Mouse (Mus musculus) erythroblast, embryonic 14.5 days (primary cell): ENCODE results near the gene Tgfbr3l. TPM values are rescaled to one million over a fixed set of nuclear protein-coding genes. Genes with fewer than 3 reads are reported as not detected.

Experiments used
- H3K27me3 ChIP-seq: 2 replicates; pipeline ENCODE4 v1.6.1; 2012; ENCODE audit warnings: inconsistent platforms; ENCODE audit not compliant: control insufficient read depth
- H3K36me3 ChIP-seq: 2 replicates; pipeline ENCODE4 v1.6.1; 2012; ENCODE audit warnings: mild to moderate bottlenecking, inconsistent platforms; ENCODE audit not compliant: control insufficient read depth
- H3K4me1 ChIP-seq: 2 replicates; pipeline ENCODE4 v1.6.1; 2012; ENCODE audit warnings: inconsistent platforms; ENCODE audit not compliant: control insufficient read depth
- H3K4me3 ChIP-seq: replicated peaks from 2 replicates; pipeline ENCODE3; 2012; ENCODE audit warnings: moderate library complexity, mild to moderate bottlenecking, inconsistent platforms
- H3K9me3 ChIP-seq: 2 replicates; pipeline ENCODE4 v1.6.1; 2012; ENCODE audit warnings: low read length, inconsistent platforms, mixed read lengths; ENCODE audit not compliant: control insufficient read depth
- GATA1 ChIP-seq: IDR thresholded peaks from 2 replicates; pipeline ENCODE4 v1.6.1; 2012; ENCODE audit warnings: low read length, inconsistent platforms, mixed read lengths
- TAL1 ChIP-seq: IDR thresholded peaks from 3 replicates; pipeline ENCODE4 v1.6.1; 2012; ENCODE audit warnings: low read length, inconsistent platforms, mixed read lengths
- polyA plus RNA-seq: library from polyadenylated mRNA; stranded (reverse); fragments of >175 nt; gene quantifications from 2 replicates; pipeline ENCODE4 v1.2.3, GENCODE M21; 2012

Tgfbr3l gene
- 1.1 and 1.3 TPM in 2 replicates for polyA plus RNA-seq

- Histone ChIP-seq H3K36me3 (peaks cover 55% of the 10 kb centered on the region), H3K9me3 (no peaks in the 10 kb centered on the region), H3K4me3 (no peak within 1 kb of the TSS), H3K27me3 (peaks cover 4% of the 10 kb centered on the region; the same call in 1 of the 2 replicates), H3K4me1 (peaks cover 45% of the 10 kb centered on the region)
- TF ChIP-seq TAL1 (no peak), GATA1 (no peak)
These were observed at the start of gene Tgfbr3l for GRCm38 (mm10) chr8:4247951-4248540. TSS of gene Tgfbr3l (plus strand) at chr8:4248214.

GRCm38 (mm10) chr8:4201321-4201720 lies 46.7 kb upstream of the Tgfbr3l start:
- Histone ChIP-seq H3K36me3 (no peaks in the 10 kb centered on the region; the same call in 1 of the 2 replicates), H3K4me3 (no peak overlapping the region), H3K27me3 (peaks cover 27% of the 10 kb centered on the region), H3K4me1 (peaks cover 11% of the 10 kb centered on the region), H3K9me3 (no peaks in the 10 kb centered on the region)
- TF ChIP-seq TAL1, result no peak
- TF ChIP-seq GATA1, result no peak

- Histone ChIP-seq H3K4me3 (peak overlapping the region; percentile 37), H3K4me1 (peaks cover 20% of the 10 kb centered on the region), H3K27me3 (peaks cover 54% of the 10 kb centered on the region), H3K36me3 (no peaks in the 10 kb centered on the region; the same call in 1 of the 2 replicates), H3K9me3 (0 out of 2 replicates have a peak, but pooled peaks cover 2% of the 10 kb centered on the region)
- TF ChIP-seq TAL1, result no peak
- TF ChIP-seq GATA1, result no peak
These were observed 42.5 kb upstream of the Tgfbr3l start for GRCm38 (mm10) chr8:4205246-4206123.

- TF ChIP-seq TAL1 (peak; percentile 27; the same call in 1 of the 3 replicates), GATA1 (no peak)
- Histone ChIP-seq H3K27me3 (peaks cover 62% of the 10 kb centered on the region), H3K9me3 (0 out of 2 replicates have a peak, but pooled peaks cover 2% of the 10 kb centered on the region), H3K4me1 (peaks cover 20% of the 10 kb centered on the region), H3K4me3 (peak overlapping the region; percentile 37), H3K36me3 (no peaks in the 10 kb centered on the region; the same call in 1 of the 2 replicates)
These were observed 41.6 kb upstream of the Tgfbr3l start for GRCm38 (mm10) chr8:4206182-4207015.

GRCm38 (mm10) chr8:4207016-4207350 lies 41.0 kb upstream of the Tgfbr3l start:
- no peak overlapping the region for H3K4me3 ChIP-seq
- no peaks in the 10 kb centered on the region; the same call in 1 of the 2 replicates for H3K36me3 ChIP-seq
- H3K27me3 ChIP-seq, result peaks cover 65% of the 10 kb centered on the region
- H3K9me3 ChIP-seq, result 0 out of 2 replicates have a peak, but pooled peaks cover 2% of the 10 kb centered on the region
- H3K4me1 ChIP-seq, result peaks cover 20% of the 10 kb centered on the region
- no peak for TF ChIP-seq GATA1
- TF ChIP-seq TAL1, result no peak

GRCm38 (mm10) chr8:4211097-4211496 lies 36.9 kb upstream of the Tgfbr3l start:
- Histone ChIP-seq H3K4me1 (peaks cover 33% of the 10 kb centered on the region), H3K4me3 (no peak overlapping the region), H3K27me3 (peaks cover 78% of the 10 kb centered on the region)

GRCm38 (mm10) chr8:4212809-4213209 lies 35.2 kb upstream of the Tgfbr3l start:
- Histone ChIP-seq H3K4me1 (peaks cover 22% of the 10 kb centered on the region), H3K36me3 (no peaks in the 10 kb centered on the region; the same call in 1 of the 2 replicates), H3K4me3 (peak overlapping the region; percentile 44), H3K9me3 (peaks cover 8% of the 10 kb centered on the region; the same call in 1 of the 2 replicates), H3K27me3 (peaks cover 79% of the 10 kb centered on the region)
- TF ChIP-seq TAL1 (no peak), GATA1 (no peak)

More at GRCm38 (mm10) chr8:4211097-4211496, 36.9 kb upstream of the Tgfbr3l start:
- Histone ChIP-seq H3K36me3 (no peaks in the 10 kb centered on the region; the same call in 1 of the 2 replicates), H3K9me3 (peaks cover 4% of the 10 kb centered on the region; the same call in 1 of the 2 replicates)
- TF ChIP-seq GATA1, result no peak
- TF ChIP-seq TAL1, result no peak

- TF ChIP-seq GATA1 (no peak), TAL1 (no peak)
- H3K4me3 ChIP-seq, result peak overlapping the region; percentile 44
- H3K9me3 ChIP-seq, result peaks cover 8% of the 10 kb centered on the region; the same call in 1 of the 2 replicates
- no peaks in the 10 kb centered on the region; the same call in 1 of the 2 replicates for H3K36me3 ChIP-seq
- H3K4me1 ChIP-seq, result peaks cover 22% of the 10 kb centered on the region
- peaks cover 84% of the 10 kb centered on the region for H3K27me3 ChIP-seq
These were observed 34.6 kb upstream of the Tgfbr3l start for GRCm38 (mm10) chr8:4213210-4214005.
